Mouse (Mus musculus) hindbrain, embryonic 15.5 days (tissue): ENCODE data around the gene Csmd2. TPM values are rescaled to one million over a fixed set of nuclear protein-coding genes. Genes with fewer than 3 reads are reported as not detected.
A peak's percentile ranks its signal among the peaks of the same experiment; 100 is the strongest.

Experiments used
- ATAC-seq: fragments of 200-750 bp; cut with Nextera tagmentation; 2 replicates; pipeline ENCODE4 v1.8.0; 2017; ENCODE audit warnings: low read depth, moderate number of reproducible peaks, moderate TSS enrichment; ENCODE audit not compliant: low FRiP score
- H3K27ac ChIP-seq: fragments of 300-500 bp; sonication (generic); replicated peaks from 2 replicates; pipeline ENCODE4 v1.5.1; 2015; ENCODE audit warnings: mild to moderate bottlenecking, inconsistent platforms
- H3K27me3 ChIP-seq: fragments of 300-500 bp; sonication (generic); 2 replicates; pipeline ENCODE4 v1.6.1; 2015; ENCODE audit warnings: control low read depth, inconsistent platforms
- H3K36me3 ChIP-seq: fragments of 300-500 bp; sonication (generic); 2 replicates; pipeline ENCODE4 v1.6.1; 2015; ENCODE audit warnings: control low read depth, inconsistent platforms
- H3K4me1 ChIP-seq: fragments of 300-500 bp; sonication (generic); replicated peaks from 2 replicates; pipeline ENCODE4 v1.6.1; 2015; ENCODE audit warnings: control low read depth, inconsistent platforms
- H3K4me2 ChIP-seq: fragments of 300-500 bp; sonication (generic); 2 replicates; pipeline ENCODE4 v1.6.1; 2015; ENCODE audit warnings: moderate library complexity, mild to moderate bottlenecking, inconsistent platforms
- H3K4me3 ChIP-seq: fragments of 300-500 bp; sonication (generic); 2 replicates; pipeline ENCODE4 v1.5.1; 2015; ENCODE audit warnings: mild to moderate bottlenecking, inconsistent platforms
- H3K9ac ChIP-seq: fragments of 300-500 bp; sonication (generic); 2 replicates; pipeline ENCODE4 v1.6.1; 2015; ENCODE audit warnings: inconsistent platforms
- H3K9me3 ChIP-seq: fragments of 300-500 bp; sonication (generic); 2 replicates; pipeline ENCODE4 v1.6.1; 2016; ENCODE audit warnings: control low read depth, inconsistent platforms
- WGBS: fragments of 180-500 bp; shearing (Covaris S2); methylation state at CpG from one replicate; pipeline ENCODE4 v1.1.7; 2015; 5-methylcytosine and 5-hydroxymethylcytosine counted together
- polyA plus RNA-seq: library from polyadenylated mRNA; unstranded; fragments of >200 nt; fragmentation: Nextera tagmentation; extraction: Ambion mirVana; gene quantifications from 2 replicates; pipeline ENCODE4 v1.2.1, GENCODE M21; 2015

The Csmd2 gene
- polyA plus RNA-seq, 1 experiment from 2014 or later, result 13.0 TPM

DNA sequence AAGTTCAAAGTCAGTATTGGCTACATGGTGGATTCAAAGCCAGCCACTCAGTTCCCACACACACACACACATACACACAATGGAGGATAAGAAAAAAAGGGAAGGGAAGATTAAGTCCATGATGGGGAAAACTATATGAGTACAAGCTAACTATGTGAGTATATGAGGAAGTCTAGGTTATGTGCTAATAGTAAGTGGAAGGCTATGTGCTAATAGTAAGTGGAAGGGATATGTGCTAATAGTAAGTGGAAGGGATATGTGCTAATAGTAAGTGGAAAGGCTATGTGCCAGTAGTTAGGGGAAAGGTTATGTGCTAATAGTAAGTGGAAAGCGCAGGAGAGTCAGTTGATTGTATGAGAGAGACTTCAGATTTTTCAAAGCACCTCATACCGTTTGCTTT lies 453.6 kb downstream of the Csmd2 start:
- Histone ChIP-seq H3K36me3 (no peaks in the 10 kb centered on the region), H3K9me3 (no peaks in the 10 kb centered on the region), H3K4me1 (peaks cover 15% of the 10 kb centered on the region), H3K9ac (no peak overlapping the region), H3K4me3 (no peak overlapping the region), H3K27ac (no peak overlapping the region), H3K27me3 (no peaks in the 10 kb centered on the region), H3K4me2 (no peak overlapping the region)
- ATAC-seq, result no peak
- WGBS, result 77% methylated on average over 2 of the region's 2 CpGs

DNA sequence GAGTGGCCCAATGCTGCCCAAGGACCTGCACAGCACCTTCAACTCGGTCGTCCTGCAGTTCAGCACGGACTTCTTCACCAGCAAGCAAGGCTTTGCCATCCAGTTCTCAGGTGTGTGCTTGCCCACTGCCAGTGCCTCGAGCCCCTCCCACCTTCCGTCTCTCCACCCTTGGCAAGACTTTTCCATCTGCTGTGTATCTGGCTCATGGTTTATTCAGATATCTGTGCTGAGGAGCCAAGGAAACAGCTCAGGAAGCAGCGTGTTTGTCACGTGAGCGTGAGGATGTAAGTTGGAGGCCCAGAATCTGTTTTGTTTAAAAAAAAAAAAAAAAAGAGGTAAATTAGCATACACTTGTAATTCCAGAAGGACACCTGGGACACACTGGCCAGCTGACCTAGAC lies 455.1 kb downstream of the Csmd2 start:
- ATAC-seq, result no peak
- no peaks in the 10 kb centered on the region for H3K27me3 ChIP-seq
- no peaks in the 10 kb centered on the region for H3K9me3 ChIP-seq
- no peak overlapping the region for H3K9ac ChIP-seq
- H3K4me2 ChIP-seq, result no peak overlapping the region
- H3K27ac ChIP-seq, result no peak overlapping the region
- H3K4me3 ChIP-seq, result no peak overlapping the region
- 75% methylated on average over 8 of the region's 8 CpGs for WGBS
- H3K36me3 ChIP-seq, result no peaks in the 10 kb centered on the region
- peaks cover 19% of the 10 kb centered on the region for H3K4me1 ChIP-seq

DNA sequence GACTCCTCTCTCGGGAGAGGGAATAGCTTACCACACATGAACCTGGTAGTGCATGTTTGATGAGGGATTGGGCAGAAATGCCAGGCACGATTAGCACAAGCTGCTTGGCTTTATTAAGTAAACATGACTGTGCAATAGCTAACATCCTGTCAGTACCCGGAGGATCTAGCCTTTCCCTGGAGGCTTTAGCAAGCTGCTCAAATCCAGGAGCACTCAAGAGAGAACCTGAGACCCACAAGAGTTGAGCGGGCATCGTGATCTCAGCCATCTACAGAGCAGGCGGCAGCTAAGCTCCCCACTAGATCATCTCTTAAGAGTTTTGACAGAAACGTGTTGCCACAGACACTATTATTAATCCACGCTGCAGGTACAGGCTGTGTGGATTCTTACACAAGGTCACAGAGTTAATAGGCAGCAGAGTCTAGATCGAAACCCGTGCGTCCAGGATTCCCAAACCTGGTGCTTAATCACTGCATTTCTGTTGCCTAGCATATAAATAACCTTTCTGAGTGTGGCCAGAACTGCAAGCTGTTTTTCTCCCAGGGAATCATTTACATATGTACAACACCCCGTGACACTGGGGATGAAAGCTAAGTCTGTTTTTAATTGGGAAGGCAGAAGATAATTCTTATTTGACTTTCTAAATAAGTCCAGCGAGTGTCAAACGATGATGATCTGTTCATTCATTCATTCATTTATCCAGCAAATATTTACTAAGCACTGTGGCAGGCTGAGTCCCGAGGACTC lies 458.0 kb downstream of the Csmd2 start:
- Histone ChIP-seq H3K9me3 (no peaks in the 10 kb centered on the region), H3K27ac (no peak overlapping the region), H3K9ac (no peak overlapping the region), H3K36me3 (no peaks in the 10 kb centered on the region), H3K27me3 (no peaks in the 10 kb centered on the region), H3K4me2 (no peak overlapping the region), H3K4me3 (no peak overlapping the region), H3K4me1 (peaks cover 25% of the 10 kb centered on the region)
- WGBS, result 35% methylated on average over 15 of the region's 15 CpGs
- no peak for ATAC-seq

GRCm38 (mm10) chr4:128448831-128449431 lies 461.3 kb downstream of the Csmd2 start:
- Histone ChIP-seq H3K4me2 (no peak overlapping the region), H3K4me3 (no peak overlapping the region), H3K36me3 (no peaks in the 10 kb centered on the region), H3K27me3 (no peaks in the 10 kb centered on the region), H3K4me1 (peaks cover 36% of the 10 kb centered on the region), H3K9me3 (no peaks in the 10 kb centered on the region), H3K27ac (0 out of 2 replicates have a peak overlapping the region, but pooled peaks have one; percentile 12), H3K9ac (no peak overlapping the region)
- ATAC-seq, result no peak
- 58% methylated on average over 12 of the region's 12 CpGs for WGBS

- H3K4me3 ChIP-seq, result no peak overlapping the region
- no peak overlapping the region for H3K4me2 ChIP-seq
- WGBS, result 86% methylated on average over 8 of the region's 8 CpGs
- H3K4me1 ChIP-seq, result peaks cover 32% of the 10 kb centered on the region
- H3K36me3 ChIP-seq, result no peaks in the 10 kb centered on the region
- no peak for ATAC-seq
- peak overlapping the region; percentile 75; the same call in 1 of the 2 replicates for H3K27ac ChIP-seq
- no peaks in the 10 kb centered on the region for H3K27me3 ChIP-seq
- H3K9ac ChIP-seq, result no peak overlapping the region
- H3K9me3 ChIP-seq, result no peaks in the 10 kb centered on the region
These were observed 462.5 kb downstream of the Csmd2 start for GRCm38 (mm10) chr4:128450137-128450536.

GRCm38 (mm10) chr4:128450974-128451373 lies 463.3 kb downstream of the Csmd2 start:
- no peak overlapping the region for H3K4me2 ChIP-seq
- no peak overlapping the region for H3K4me3 ChIP-seq
- no peaks in the 10 kb centered on the region for H3K36me3 ChIP-seq
- peak; percentile 88 for ATAC-seq
- peaks cover 23% of the 10 kb centered on the region for H3K4me1 ChIP-seq
- H3K27me3 ChIP-seq, result no peaks in the 10 kb centered on the region
- 13% methylated on average over 8 of the region's 8 CpGs for WGBS
- peak overlapping the region; percentile 75 for H3K27ac ChIP-seq
- H3K9me3 ChIP-seq, result no peaks in the 10 kb centered on the region
- no peak overlapping the region for H3K9ac ChIP-seq

DNA sequence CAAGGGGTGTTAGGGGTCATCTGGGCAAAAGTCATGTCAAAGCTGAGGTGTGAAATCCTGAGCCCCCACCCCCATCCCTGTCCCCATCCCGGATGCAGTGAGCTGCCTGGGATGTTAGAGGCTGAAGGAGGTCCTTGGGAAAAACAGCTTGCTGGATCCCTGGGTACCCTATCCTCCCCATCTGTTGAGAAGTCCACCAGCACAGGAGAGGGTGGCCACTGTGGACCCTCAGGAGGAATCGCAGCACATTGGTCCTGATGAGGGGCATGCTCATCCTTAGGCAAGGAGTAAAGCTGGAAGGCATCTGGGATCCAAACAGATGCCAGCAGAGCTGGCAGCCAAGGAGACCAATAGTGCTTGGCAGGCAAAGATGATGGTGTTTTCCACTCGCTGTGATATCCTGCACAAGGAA lies 463.7 kb downstream of the Csmd2 start:
- no peaks in the 10 kb centered on the region for H3K36me3 ChIP-seq
- H3K4me3 ChIP-seq, result no peak overlapping the region
- 43% methylated on average over 3 of the region's 3 CpGs for WGBS
- no peaks in the 10 kb centered on the region for H3K9me3 ChIP-seq
- H3K4me2 ChIP-seq, result no peak overlapping the region
- H3K9ac ChIP-seq, result no peak overlapping the region
- H3K27ac ChIP-seq, result peak overlapping the region; percentile 75
- ATAC-seq, result peak; percentile 23; the same call in 1 of the 2 replicates
- no peaks in the 10 kb centered on the region for H3K27me3 ChIP-seq
- H3K4me1 ChIP-seq, result peaks cover 19% of the 10 kb centered on the region

DNA sequence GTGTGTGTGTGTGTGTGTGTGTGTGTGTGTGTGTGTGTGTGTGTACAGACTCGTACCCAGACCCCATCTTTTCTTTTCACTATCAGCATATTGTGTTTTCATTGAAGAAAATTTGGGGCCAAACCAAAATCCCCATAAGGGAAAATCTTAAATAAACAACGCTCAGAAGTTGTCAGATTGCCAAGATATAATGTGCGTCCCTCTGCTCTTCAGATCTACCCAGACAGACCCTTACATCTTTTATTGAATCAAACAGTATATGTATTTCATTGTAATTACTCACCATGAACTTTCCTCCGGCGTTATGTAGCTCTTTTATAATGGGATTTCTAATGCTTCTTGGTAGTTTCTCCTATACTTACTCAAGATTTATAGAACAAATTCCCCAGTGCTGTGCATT lies 479.1 kb downstream of the Csmd2 start:
- Histone ChIP-seq H3K36me3 (peaks cover 24% of the 10 kb centered on the region), H3K9ac (no peak overlapping the region), H3K27ac (no peak overlapping the region), H3K4me1 (no peaks in the 10 kb centered on the region), H3K4me2 (no peak overlapping the region), H3K4me3 (no peak overlapping the region), H3K9me3 (no peaks in the 10 kb centered on the region), H3K27me3 (no peaks in the 10 kb centered on the region)
- 84% methylated on average over 5 of the region's 5 CpGs for WGBS
- no peak for ATAC-seq

DNA sequence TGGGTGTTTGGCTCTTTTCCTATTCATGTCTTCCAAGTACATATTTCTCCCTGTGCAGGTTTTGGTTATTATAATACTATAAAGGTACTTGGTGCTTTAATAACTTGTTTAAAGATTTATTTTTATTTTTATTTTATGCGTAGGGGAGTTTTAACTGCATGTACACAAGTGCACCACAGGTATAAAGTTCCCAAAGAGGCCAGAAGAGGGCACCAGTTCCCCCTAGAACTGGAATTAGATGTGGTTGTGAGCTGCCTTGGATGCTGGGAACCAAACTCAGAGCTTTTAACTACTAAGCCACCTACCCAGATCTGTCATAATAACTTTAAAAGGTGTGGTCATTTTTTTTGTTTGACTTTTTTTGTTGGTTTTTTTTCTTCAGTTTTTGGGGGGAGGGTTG lies 480.4 kb downstream of the Csmd2 start:
- no peak for ATAC-seq
- WGBS, result 98% methylated on average over 1 of the region's 1 CpGs

DNA sequence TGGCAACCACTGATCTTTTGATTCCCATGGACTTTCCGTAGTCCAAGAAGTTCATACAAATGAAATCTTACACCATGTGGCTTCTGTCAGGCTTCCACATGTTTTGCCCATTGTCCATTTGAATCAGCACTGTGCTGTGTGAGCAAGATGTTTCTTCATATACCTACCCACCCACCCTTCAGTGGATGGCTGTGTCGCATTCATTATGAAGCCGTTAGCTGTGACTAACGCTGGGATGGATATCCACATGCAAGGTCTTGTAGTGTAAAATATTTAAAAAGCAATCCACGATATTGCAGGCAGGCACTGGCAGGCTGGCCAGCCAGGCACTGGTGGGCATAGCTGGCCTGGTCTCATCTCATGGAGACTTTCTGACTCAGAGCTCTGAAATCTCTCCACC lies 488.6 kb downstream of the Csmd2 start:
- Histone ChIP-seq H3K4me2 (no peak overlapping the region), H3K9ac (no peak overlapping the region), H3K27ac (no peak overlapping the region), H3K36me3 (peaks cover 23% of the 10 kb centered on the region), H3K4me1 (no peaks in the 10 kb centered on the region), H3K4me3 (no peak overlapping the region), H3K27me3 (no peaks in the 10 kb centered on the region), H3K9me3 (no peaks in the 10 kb centered on the region)
- 65% methylated on average over 5 of the region's 5 CpGs for WGBS
- no peak for ATAC-seq

More for the DNA sequence above, 480.4 kb downstream of the Csmd2 start:
- no peaks in the 10 kb centered on the region for H3K27me3 ChIP-seq
- no peak overlapping the region for H3K4me3 ChIP-seq
- H3K4me1 ChIP-seq, result no peaks in the 10 kb centered on the region
- H3K36me3 ChIP-seq, result peaks cover 16% of the 10 kb centered on the region
- H3K27ac ChIP-seq, result no peak overlapping the region
- no peak overlapping the region for H3K9ac ChIP-seq
- H3K9me3 ChIP-seq, result no peaks in the 10 kb centered on the region
- H3K4me2 ChIP-seq, result no peak overlapping the region

- WGBS, result 64% methylated on average over 7 of the region's 7 CpGs
- ATAC-seq, result no peak
- no peak overlapping the region for H3K4me3 ChIP-seq
These were observed 496.2 kb downstream of the Csmd2 start for GRCm38 (mm10) chr4:128483891-128484290.

DNA sequence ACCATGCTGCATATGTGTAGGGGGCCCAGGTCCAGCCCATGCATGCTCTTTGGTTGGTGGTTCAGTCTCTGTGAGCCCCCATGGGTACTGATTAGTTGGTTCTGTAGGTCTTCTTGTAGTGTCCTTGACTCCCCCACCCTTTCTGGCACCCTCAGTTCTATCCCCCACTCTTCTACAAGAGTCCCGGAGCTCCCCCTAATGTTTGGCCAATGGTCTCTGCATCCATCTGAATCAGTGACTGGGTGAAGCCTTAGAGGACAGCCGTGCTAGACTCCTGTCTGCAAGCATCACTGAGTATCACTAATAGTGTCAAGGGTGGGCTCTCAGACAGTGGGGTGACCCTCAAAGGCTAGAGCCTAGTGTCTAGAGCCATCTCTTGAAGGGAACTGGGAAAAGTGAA lies 497.0 kb downstream of the Csmd2 start:
- Histone ChIP-seq H3K9me3 (no peaks in the 10 kb centered on the region), H3K4me3 (no peak overlapping the region), H3K4me1 (no peaks in the 10 kb centered on the region), H3K9ac (no peak overlapping the region), H3K4me2 (no peak overlapping the region), H3K36me3 (peaks cover 14% of the 10 kb centered on the region; the same call in 1 of the 2 replicates), H3K27ac (no peak overlapping the region), H3K27me3 (no peaks in the 10 kb centered on the region)
- 80% methylated on average over 2 of the region's 2 CpGs for WGBS
- ATAC-seq, result no peak

More at GRCm38 (mm10) chr4:128483891-128484290, 496.2 kb downstream of the Csmd2 start:
- H3K9ac ChIP-seq, result no peak overlapping the region
- peaks cover 17% of the 10 kb centered on the region for H3K36me3 ChIP-seq
- H3K27me3 ChIP-seq, result no peaks in the 10 kb centered on the region
- H3K4me1 ChIP-seq, result no peaks in the 10 kb centered on the region
- no peaks in the 10 kb centered on the region for H3K9me3 ChIP-seq
- H3K4me2 ChIP-seq, result no peak overlapping the region
- no peak overlapping the region for H3K27ac ChIP-seq
